Mouse (Mus musculus): ENCODE measurements around the gene Zkscan5. TPM values are rescaled to one million over a fixed set of nuclear protein-coding genes. Genes with fewer than 3 reads are reported as not detected.
"Not testable (repeated sequence)": the region's sequence is repeated elsewhere in the genome, so short reads cannot be mapped to it uniquely, and the experiment has no call there.

Zkscan5 gene
- polyA plus RNA-seq, 1 experiment from 2014 or later = 14.0 TPM

DNA sequence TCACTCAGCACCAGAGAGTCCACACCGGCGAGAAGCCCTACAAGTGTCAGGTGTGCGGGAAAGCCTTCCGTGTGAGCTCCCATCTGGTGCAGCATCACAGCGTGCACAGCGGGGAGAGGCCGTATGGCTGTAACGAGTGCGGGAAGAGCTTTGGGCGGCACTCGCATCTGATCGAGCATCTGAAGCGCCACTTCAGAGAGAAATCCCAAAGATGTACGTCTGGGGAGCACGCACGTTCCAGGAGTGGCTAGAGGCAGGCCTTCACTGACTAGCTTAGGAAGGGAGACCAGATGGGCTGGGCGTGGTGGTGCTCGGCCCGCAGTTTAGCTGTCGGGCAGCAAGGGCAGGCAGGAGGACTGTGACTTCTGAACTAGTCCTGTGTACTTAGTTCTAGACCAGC lies 14.3 kb downstream of the Zkscan5 start:
- WGBS = 96% methylated on average over 20 of the region's 20 CpGs
- no peak for ATAC-seq (ENCODE audit: low read depth)

DNA sequence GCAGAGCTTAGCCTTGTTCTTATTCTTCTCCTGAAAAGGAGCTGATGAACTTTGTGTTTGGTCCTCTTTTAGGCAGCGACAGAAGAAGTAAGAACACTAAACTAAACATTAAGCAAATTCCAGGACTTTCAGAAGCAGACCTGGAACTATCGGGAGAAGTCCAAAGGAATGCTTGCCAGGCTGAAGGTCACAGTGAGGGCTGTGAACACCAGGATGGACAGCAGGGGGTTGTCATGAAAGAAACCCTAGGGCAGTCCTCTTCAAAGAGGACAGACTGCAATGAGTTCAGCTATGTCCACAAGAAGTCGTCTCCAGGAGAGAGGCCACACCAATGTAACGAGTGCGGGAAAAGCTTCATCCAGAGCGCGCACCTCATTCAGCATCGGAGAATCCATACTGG lies 15.6 kb downstream of the Zkscan5 start:
- Histone ChIP-seq H3K4me3 (ENCODE audit: low read depth, low read length) (no peak overlapping the region), H3K4me2 (ENCODE audit: low read depth, low read length) (no peak overlapping the region), H3K36me3 (ENCODE audit: control insufficient read depth, insufficient read depth, low read length) (peaks cover 48% of the 10 kb centered on the region), H3K27me3 (replicated peaks; ENCODE audit: control insufficient read depth, insufficient read depth, low read length) (no peaks in the 10 kb centered on the region), H3K9ac (ENCODE audit: low read depth, low read length) (no peak overlapping the region), H3K4me1 (ENCODE audit: control insufficient read depth, insufficient read depth, low read length) (no peaks in the 10 kb centered on the region), H3K9me3 (ENCODE audit: control insufficient read depth, low read length) (no peaks in the 10 kb centered on the region), H3K27ac (replicated peaks; ENCODE audit: low read depth, low read length) (no peak overlapping the region)
- ATAC-seq (ENCODE audit: low read depth) (no peak), DNase-seq (ENCODE audit: low spot score) (no peak)
- 92% methylated on average over 8 of the region's 8 CpGs for WGBS

More for the DNA sequence above, 14.3 kb downstream of the Zkscan5 start:
- Histone ChIP-seq H3K4me3 (ENCODE audit: low read depth, low read length) (no peak overlapping the region), H3K4me1 (ENCODE audit: control insufficient read depth, insufficient read depth, low read length) (no peaks in the 10 kb centered on the region), H3K9me3 (ENCODE audit: control insufficient read depth, low read length) (no peaks in the 10 kb centered on the region), H3K27ac (replicated peaks; ENCODE audit: low read depth, low read length) (no peak overlapping the region), H3K9ac (ENCODE audit: low read depth, low read length) (no peak overlapping the region), H3K36me3 (ENCODE audit: control insufficient read depth, insufficient read depth, low read length) (peaks cover 60% of the 10 kb centered on the region), H3K4me2 (ENCODE audit: low read depth, low read length) (no peak overlapping the region), H3K27me3 (replicated peaks; ENCODE audit: control insufficient read depth, insufficient read depth, low read length) (no peaks in the 10 kb centered on the region)
- no peak for DNase-seq (ENCODE audit: low spot score)

DNA sequence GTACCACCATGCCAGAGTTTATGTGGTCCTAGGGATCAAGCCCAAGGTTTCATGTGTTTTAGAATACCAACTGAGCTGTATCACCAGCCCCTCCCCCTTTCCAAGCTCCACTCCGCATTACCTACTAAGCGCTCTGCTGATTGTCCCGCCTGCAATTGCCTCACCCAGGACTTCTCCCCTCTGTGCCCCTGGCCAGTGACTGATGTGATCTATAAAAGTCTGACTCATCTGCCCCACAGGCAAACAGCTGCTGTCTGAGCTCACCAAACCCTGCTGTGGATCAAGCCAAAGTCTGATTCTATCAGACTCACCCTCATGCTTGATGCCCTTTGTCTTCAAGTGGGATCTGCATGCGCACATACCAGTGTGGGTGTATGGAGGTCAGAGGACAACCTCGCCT lies 18.5 kb downstream of the Zkscan5 start:
- Histone ChIP-seq H3K9ac (ENCODE audit: low read depth, low read length) (no peak overlapping the region), H3K4me2 (ENCODE audit: low read depth, low read length) (no peak overlapping the region), H3K36me3 (ENCODE audit: control insufficient read depth, insufficient read depth, low read length) (peaks cover 40% of the 10 kb centered on the region), H3K27ac (replicated peaks; ENCODE audit: low read depth, low read length) (no peak overlapping the region), H3K4me3 (ENCODE audit: low read depth, low read length) (no peak overlapping the region), H3K4me1 (ENCODE audit: control insufficient read depth, insufficient read depth, low read length) (no peaks in the 10 kb centered on the region), H3K27me3 (replicated peaks; ENCODE audit: control insufficient read depth, insufficient read depth, low read length) (no peaks in the 10 kb centered on the region), H3K9me3 (ENCODE audit: control insufficient read depth, low read length) (no peaks in the 10 kb centered on the region)
- ATAC-seq (ENCODE audit: low read depth) (no peak), DNase-seq (ENCODE audit: low spot score) (no peak)
- 79% methylated on average over 5 of the region's 5 CpGs for WGBS

DNA sequence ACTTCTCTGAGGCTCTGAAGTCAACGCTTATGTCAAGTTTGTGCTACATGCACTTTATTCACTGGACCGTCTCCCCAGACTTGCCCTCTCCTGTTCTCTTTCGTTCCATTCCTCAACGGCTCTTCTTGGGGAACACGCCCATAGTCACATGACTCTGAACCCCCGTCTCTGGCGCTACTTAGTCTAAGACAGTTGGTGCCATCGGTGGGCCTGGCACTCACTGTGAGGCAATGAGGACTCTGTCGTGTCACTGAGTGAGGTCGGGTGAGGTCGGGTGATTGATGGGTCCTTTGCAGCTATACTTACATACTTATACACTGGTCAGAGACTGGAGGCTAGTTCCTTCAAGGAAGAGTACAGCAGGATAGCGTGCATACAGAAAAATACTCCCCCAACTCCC lies 19.0 kb downstream of the Zkscan5 start:
- H3K36me3 ChIP-seq (ENCODE audit: control insufficient read depth, insufficient read depth, low read length) = peaks cover 34% of the 10 kb centered on the region
- no peak overlapping the region for H3K9ac ChIP-seq (ENCODE audit: low read depth, low read length)
- ATAC-seq (ENCODE audit: low read depth) (no peak), DNase-seq (ENCODE audit: low spot score) (no peak)
- no peaks in the 10 kb centered on the region for H3K27me3 ChIP-seq (replicated peaks; ENCODE audit: control insufficient read depth, insufficient read depth, low read length)
- no peak overlapping the region for H3K4me3 ChIP-seq (ENCODE audit: low read depth, low read length)
- H3K9me3 ChIP-seq (ENCODE audit: control insufficient read depth, low read length) = no peaks in the 10 kb centered on the region
- WGBS = 86% methylated on average over 12 of the region's 12 CpGs
- H3K27ac ChIP-seq (replicated peaks; ENCODE audit: low read depth, low read length) = no peak overlapping the region
- H3K4me2 ChIP-seq (ENCODE audit: low read depth, low read length) = no peak overlapping the region
- H3K4me1 ChIP-seq (ENCODE audit: control insufficient read depth, insufficient read depth, low read length) = no peaks in the 10 kb centered on the region

DNA sequence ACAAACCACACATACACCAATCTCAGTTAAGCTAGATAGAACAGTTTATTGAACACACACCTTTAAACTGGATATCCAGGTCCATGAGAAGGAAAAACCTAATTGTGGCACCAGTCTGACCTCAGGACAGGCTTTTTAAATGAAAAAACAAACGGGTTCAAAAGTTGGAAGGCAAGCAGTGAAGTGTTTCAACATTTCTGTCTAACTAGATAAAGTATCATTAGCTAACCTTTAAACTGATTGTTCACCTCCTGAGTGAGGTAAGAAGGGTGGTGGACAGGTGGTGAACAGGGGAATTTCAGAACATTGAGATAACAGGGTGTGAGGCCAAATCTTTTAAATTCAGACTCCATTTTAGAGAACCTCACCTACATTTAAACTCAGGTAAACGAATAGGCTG lies 22.1 kb downstream of the Zkscan5 start:
- Histone ChIP-seq H3K27me3 (replicated peaks; ENCODE audit: control insufficient read depth, insufficient read depth, low read length) (no peaks in the 10 kb centered on the region), H3K9ac (ENCODE audit: low read depth, low read length) (no peak overlapping the region), H3K36me3 (ENCODE audit: control insufficient read depth, insufficient read depth, low read length) (peaks cover 7% of the 10 kb centered on the region), H3K4me2 (ENCODE audit: low read depth, low read length) (no peak overlapping the region), H3K9me3 (ENCODE audit: control insufficient read depth, low read length) (no peaks in the 10 kb centered on the region), H3K27ac (replicated peaks; ENCODE audit: low read depth, low read length) (no peak overlapping the region), H3K4me1 (ENCODE audit: control insufficient read depth, insufficient read depth, low read length) (no peaks in the 10 kb centered on the region), H3K4me3 (ENCODE audit: low read depth, low read length) (no peak overlapping the region)
- ATAC-seq (ENCODE audit: low read depth) (no peak), DNase-seq (ENCODE audit: low spot score) (no peak)
- WGBS = 62% methylated on average over 2 of the region's 2 CpGs

DNA sequence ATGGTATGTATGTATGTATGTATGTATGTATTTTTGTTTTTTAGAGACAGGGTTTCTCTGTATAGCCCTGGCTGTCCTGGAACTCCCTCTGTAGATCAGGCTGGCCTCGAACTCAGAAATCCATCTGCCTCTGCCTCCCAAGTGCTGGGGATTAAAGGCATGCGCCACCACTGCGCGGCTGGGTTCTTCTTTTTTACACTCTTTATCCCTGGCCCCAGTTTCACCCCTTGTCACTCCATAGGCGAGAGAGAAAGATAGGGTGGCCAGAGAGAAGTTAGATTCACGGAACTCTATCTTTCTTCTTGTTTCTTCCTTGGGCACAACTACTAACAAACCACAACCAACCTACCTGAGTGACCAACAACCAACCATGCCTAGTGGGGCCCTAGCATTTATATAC lies 24.9 kb downstream of the Zkscan5 start:
- H3K4me3 ChIP-seq (ENCODE audit: low read depth, low read length); ATAC-seq (ENCODE audit: low read depth); H3K27ac ChIP-seq (replicated peaks; ENCODE audit: low read depth, low read length); H3K27me3 ChIP-seq (replicated peaks; ENCODE audit: control insufficient read depth, insufficient read depth, low read length); H3K9ac ChIP-seq (ENCODE audit: low read depth, low read length); H3K9me3 ChIP-seq (ENCODE audit: control insufficient read depth, low read length); DNase-seq (ENCODE audit: low spot score); H3K4me2 ChIP-seq (ENCODE audit: low read depth, low read length); H3K4me1 ChIP-seq (ENCODE audit: control insufficient read depth, insufficient read depth, low read length); H3K36me3 ChIP-seq (ENCODE audit: control insufficient read depth, insufficient read depth, low read length): not testable (repeated sequence)
- 77% methylated on average over 6 of the region's 6 CpGs for WGBS

DNA sequence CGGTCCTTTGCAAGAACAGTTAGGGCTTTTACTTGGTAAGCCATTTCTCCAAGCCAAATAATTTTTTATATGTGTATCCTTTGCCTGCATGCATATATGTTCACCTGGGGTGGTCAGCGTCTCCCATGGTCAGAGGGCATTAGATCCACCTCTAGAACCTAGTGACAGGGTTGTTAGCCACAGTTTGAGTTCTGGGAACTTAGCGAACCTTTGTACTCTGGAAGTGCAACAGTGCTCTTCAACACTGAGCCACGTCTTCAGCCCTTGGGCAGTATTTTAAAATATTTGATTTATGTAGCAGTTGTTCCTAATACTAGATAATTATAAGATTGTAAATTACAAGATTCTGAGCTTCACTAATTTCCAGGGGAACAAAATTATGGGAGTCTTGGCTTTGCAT lies 26.3 kb downstream of the Zkscan5 start:
- DNase-seq (ENCODE audit: low spot score) (no peak), ATAC-seq (ENCODE audit: low read depth) (no peak)
- WGBS = 81% methylated on average over 4 of the region's 4 CpGs
- no peaks in the 10 kb centered on the region for H3K9me3 ChIP-seq (ENCODE audit: control insufficient read depth, low read length)
- no peaks in the 10 kb centered on the region for H3K27me3 ChIP-seq (replicated peaks; ENCODE audit: control insufficient read depth, insufficient read depth, low read length)
- H3K9ac ChIP-seq (ENCODE audit: low read depth, low read length) = no peak overlapping the region
- peak overlapping the region; percentile 65; the same call in 1 of the 2 replicates for H3K4me2 ChIP-seq (ENCODE audit: low read depth, low read length)
- no peak overlapping the region for H3K27ac ChIP-seq (replicated peaks; ENCODE audit: low read depth, low read length)
- H3K36me3 ChIP-seq (ENCODE audit: control insufficient read depth, insufficient read depth, low read length) = peaks cover 17% of the 10 kb centered on the region
- H3K4me3 ChIP-seq (ENCODE audit: low read depth, low read length) = peak overlapping the region; percentile 99; the same call in 1 of the 2 replicates
- H3K4me1 ChIP-seq (ENCODE audit: control insufficient read depth, insufficient read depth, low read length) = peaks cover 8% of the 10 kb centered on the region; the same call in 1 of the 2 replicates

DNA sequence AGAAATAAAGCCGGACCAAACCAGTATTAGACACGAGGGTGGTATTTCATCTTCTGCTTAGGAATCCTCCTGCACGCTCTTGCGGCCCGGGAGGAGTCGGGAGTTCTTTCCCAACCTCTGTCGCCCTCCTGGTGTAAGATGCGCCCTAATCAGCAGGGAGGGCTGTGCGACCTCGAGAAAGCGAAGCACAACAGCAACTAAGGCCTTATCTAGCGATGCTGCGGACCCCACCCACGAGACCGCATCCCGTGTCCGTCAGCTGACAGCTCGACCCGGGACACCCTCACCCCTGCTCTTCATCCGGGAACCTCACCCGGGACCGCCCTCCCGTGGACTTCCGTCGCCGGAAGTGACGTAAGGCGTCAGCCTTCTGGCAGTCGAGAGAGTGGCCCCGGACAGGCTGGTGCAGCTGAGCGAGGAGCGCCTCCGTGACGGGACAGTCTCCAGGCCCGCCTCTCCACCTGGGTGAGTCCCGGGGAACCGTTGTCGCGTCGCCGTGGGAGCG lies 27.1 kb downstream of the Zkscan5 start, which contains the start of gene Zfp655:
Zfp655 (plus strand) TSS at position 349 of the 505 bp plus-strand sequence.
- Histone ChIP-seq H3K9ac (ENCODE audit: low read depth, low read length) (peak within 1 kb of the TSS; percentile 99), H3K9me3 (ENCODE audit: control insufficient read depth, low read length) (no peaks in the 10 kb centered on the region), H3K36me3 (ENCODE audit: control insufficient read depth, insufficient read depth, low read length) (peaks cover 25% of the 10 kb centered on the region), H3K4me3 (ENCODE audit: low read depth, low read length) (peak within 1 kb of the TSS; percentile 99), H3K27ac (replicated peaks; ENCODE audit: low read depth, low read length) (peak within 1 kb of the TSS; percentile 91), H3K4me1 (ENCODE audit: control insufficient read depth, insufficient read depth, low read length) (peaks cover 8% of the 10 kb centered on the region; the same call in 1 of the 2 replicates), H3K4me2 (ENCODE audit: low read depth, low read length) (peak within 1 kb of the TSS; percentile 65), H3K27me3 (replicated peaks; ENCODE audit: control insufficient read depth, insufficient read depth, low read length) (no peaks in the 10 kb centered on the region)
- 0% methylated on average over 28 of the region's 42 CpGs for WGBS
- DNase-seq (ENCODE audit: low spot score) = peak; percentile 97
- peak; percentile 99 for ATAC-seq (ENCODE audit: low read depth)

DNA sequence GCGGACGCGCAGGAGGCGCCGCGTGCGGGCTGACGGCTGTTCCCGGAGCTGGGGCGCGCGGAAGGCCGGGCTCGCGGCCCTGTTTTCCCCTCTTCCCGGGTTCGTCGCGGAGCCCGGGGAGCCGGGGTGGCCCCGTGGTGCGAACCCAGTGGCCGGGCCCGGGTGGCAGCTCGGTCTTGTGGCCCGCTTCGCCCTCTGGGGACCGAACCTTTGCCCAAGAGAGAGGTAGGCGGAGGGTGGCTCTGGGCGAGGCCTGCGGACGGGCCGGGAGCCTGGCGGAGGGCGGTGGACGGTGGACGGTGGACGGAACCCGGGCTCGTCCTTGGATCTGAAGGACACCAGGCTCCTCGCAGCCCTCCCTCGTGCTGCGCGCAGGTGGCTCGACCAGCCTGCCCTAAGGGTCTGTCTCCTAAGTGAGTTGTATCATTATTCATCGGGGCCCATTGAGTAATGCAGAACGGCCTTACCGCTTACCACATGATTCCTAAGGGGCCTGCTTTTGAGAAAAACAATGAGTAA lies 27.6 kb downstream of the Zkscan5 start:
- 0% methylated on average over 17 of the region's 49 CpGs for WGBS
- H3K36me3 ChIP-seq (ENCODE audit: control insufficient read depth, insufficient read depth, low read length) = peaks cover 30% of the 10 kb centered on the region
- DNase-seq (ENCODE audit: low spot score) = peak; percentile 35

More for the DNA sequence above, 27.6 kb downstream of the Zkscan5 start:
- ATAC-seq (ENCODE audit: low read depth) = peak; percentile 26; the same call in 1 of the 2 replicates
- Histone ChIP-seq H3K27me3 (replicated peaks; ENCODE audit: control insufficient read depth, insufficient read depth, low read length) (no peaks in the 10 kb centered on the region), H3K27ac (replicated peaks; ENCODE audit: low read depth, low read length) (peak overlapping the region; percentile 91), H3K9ac (ENCODE audit: low read depth, low read length) (peak overlapping the region; percentile 99), H3K9me3 (ENCODE audit: control insufficient read depth, low read length) (no peaks in the 10 kb centered on the region), H3K4me1 (ENCODE audit: control insufficient read depth, insufficient read depth, low read length) (peaks cover 8% of the 10 kb centered on the region; the same call in 1 of the 2 replicates), H3K4me2 (ENCODE audit: low read depth, low read length) (peak overlapping the region; percentile 65), H3K4me3 (ENCODE audit: low read depth, low read length) (peak overlapping the region; percentile 99)

Data from embryonic facial prominence, embryonic 14.5 days (tissue).